Mouse (Mus musculus) limb, embryonic 10.5 days (tissue): Measurements from ENCODE around the gene Aars2. TPM values are rescaled to one million over a fixed set of nuclear protein-coding genes. Genes with fewer than 3 reads are reported as not detected.

ENCODE experiments used
- DNase-seq: peaks from one replicate; pipeline ENCODE4 v3.0.0-alpha.2; 2017; ENCODE audit warnings: low spot score
- H3K27ac ChIP-seq: fragments of 300-500 bp; sonication (generic); 2 replicates; pipeline ENCODE4 v1.5.1; 2016; ENCODE audit warnings: mild to moderate bottlenecking
- H3K27me3 ChIP-seq: fragments of 300-500 bp; sonication (generic); 2 replicates; pipeline ENCODE4 v1.6.1; 2016; ENCODE audit warnings: low read depth, mild to moderate bottlenecking; ENCODE audit not compliant: poor library complexity, severe bottlenecking
- H3K36me3 ChIP-seq: fragments of 300-500 bp; sonication (generic); 2 replicates; pipeline ENCODE4 v1.6.1; 2016; ENCODE audit warnings: mild to moderate bottlenecking, moderate library complexity
- H3K4me1 ChIP-seq: fragments of 300-500 bp; sonication (generic); 2 replicates; pipeline ENCODE4 v1.6.1; 2016
- H3K4me3 ChIP-seq: fragments of 300-500 bp; sonication (generic); 2 replicates; pipeline ENCODE4 v1.5.1; 2016; ENCODE audit warnings: mild to moderate bottlenecking, moderate library complexity
- H3K9me3 ChIP-seq: fragments of 300-500 bp; sonication (generic); replicated peaks from 2 replicates; pipeline ENCODE4 v1.6.1; 2016; ENCODE audit warnings: mild to moderate bottlenecking
- WGBS: fragments of 180-500 bp; shearing (Covaris S2); methylation state at CpG from one replicate; pipeline ENCODE4 v1.1.7; 2016; 5-methylcytosine and 5-hydroxymethylcytosine counted together
- polyA plus RNA-seq: library from polyadenylated mRNA; unstranded; fragments of >200 nt; fragmentation: Nextera tagmentation; extraction: Ambion mirVana; gene quantifications from 2 replicates; pipeline ENCODE4 v1.2.1, GENCODE M21; 2016

The Aars2 gene
- polyA plus RNA-seq, 1 experiment from 2014 or later: 32.2 TPM

DNA sequence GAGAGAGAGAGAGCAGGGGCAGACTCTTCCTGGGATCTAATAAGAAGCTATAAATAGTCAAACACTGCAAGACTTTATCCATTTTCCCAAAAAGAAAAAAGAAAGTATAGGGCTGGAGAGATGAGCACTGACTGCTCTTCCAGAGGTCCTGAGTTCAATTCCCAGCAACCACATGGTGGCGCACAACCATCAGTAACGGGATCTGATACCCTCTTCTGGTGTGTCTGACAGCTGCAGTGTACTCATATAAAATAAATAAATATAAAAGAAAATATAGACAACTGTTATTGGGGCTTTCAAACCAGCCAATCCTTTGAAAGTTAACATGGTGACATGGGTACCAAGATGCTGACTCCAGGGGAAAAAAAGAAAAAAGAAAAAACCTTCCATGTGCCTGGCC is 26.2 kb upstream of the Aars2 start:
- Histone ChIP-seq H3K27me3 (peaks cover 28% of the 10 kb centered on the region), H3K9me3 (no peaks in the 10 kb centered on the region), H3K36me3 (no peaks in the 10 kb centered on the region), H3K4me1 (0 out of 2 replicates have a peak, but pooled peaks cover 3% of the 10 kb centered on the region), H3K4me3 (no peak overlapping the region), H3K27ac (no peak overlapping the region)
- no peak for DNase-seq
- 24% methylated on average over 2 of the region's 2 CpGs for WGBS

DNA sequence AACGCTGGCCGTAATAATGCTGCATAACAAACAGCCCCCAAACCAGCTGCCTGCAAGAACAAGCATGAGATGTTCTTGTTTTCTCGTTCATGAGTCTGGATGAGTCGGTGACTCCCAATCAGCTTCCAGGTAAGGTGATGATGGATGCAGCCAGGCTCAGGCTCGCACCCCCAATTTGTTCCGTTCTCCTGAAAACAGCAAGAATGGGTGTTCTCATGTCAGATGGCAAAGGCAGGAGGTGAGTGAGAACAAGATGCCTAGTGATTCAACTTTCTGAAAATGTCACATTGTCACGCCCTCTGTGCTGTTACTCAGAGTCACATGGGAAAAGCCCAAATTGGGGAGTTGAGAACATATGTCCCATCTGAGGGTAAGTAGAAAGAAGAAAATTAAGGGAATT is 21.1 kb upstream of the Aars2 start:
- Histone ChIP-seq H3K27me3 (no peaks in the 10 kb centered on the region), H3K27ac (no peak overlapping the region), H3K9me3 (no peaks in the 10 kb centered on the region), H3K36me3 (no peaks in the 10 kb centered on the region), H3K4me1 (no peaks in the 10 kb centered on the region), H3K4me3 (no peak overlapping the region)
- 90% methylated on average over 7 of the region's 7 CpGs for WGBS
- no peak for DNase-seq

DNA sequence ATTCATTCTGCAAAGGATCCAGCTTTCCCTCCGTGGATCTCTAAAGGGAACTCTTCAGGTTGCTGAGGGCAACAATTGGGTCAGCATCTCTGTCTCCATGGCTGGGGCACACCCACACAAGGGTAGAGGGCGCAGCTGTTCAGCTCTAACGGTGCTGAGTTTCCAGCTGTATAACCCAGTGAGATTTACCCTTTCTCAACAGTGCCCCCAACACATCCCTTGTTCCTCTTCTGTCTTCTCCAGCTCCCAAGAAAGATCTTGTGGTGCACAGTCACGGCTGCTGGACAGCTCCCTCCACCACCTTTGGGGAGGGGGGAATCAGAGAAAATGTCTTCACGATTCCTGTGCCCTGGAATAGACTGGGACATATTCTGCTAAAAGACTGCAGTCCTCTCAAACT is 19.4 kb upstream of the Aars2 start:
- H3K27me3 ChIP-seq: no peaks in the 10 kb centered on the region
- DNase-seq: no peak

DNA sequence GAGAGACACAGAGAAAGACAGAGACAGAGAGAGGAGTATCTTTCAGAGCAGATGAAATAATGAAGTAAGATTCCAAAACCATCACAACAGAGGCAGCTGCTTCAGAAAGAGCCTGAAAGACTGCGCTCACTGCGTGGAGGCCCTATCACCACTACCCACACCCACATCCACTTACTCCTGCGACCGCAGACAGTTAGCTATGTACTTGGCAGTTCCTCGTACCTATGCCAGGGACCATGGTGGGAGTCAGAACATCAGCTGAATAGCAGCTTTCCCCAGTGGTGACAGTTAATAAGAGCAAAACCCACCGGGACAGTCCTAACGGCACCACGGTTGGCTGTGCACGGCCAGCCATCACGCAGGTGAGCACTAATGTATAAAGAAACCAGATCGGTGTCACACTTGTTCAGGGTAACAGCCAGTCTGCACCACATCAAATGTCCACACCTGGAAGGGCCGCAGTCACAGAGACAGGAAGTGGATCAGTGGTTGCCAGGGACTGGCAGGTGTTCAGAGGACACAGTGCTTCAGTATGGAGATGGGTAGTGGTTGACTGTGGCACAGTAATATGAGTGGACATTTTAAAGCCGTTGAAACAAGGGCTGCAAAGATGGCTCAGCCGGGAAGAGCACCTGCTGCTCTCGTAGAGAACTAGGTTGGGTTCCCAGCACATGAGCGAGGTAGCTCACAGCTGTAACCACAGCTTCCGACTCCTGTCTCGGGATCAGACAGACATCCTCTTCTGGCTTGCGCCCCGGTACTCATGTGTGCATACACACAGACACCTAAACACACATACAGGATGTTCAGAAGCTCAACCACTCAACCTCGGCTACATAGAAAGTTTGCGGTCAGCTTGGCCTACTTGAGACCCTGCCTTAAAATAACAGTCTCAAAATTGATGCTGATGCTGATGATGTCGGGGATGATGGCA is 18.1 kb upstream of the Aars2 start:
- no peaks in the 10 kb centered on the region for H3K36me3 ChIP-seq
- 89% methylated on average over 23 of the region's 23 CpGs for WGBS
- no peaks in the 10 kb centered on the region for H3K4me1 ChIP-seq
- no peak for DNase-seq
- H3K9me3 ChIP-seq: no peaks in the 10 kb centered on the region
- no peaks in the 10 kb centered on the region for H3K27me3 ChIP-seq
- no peak overlapping the region for H3K27ac ChIP-seq
- no peak overlapping the region for H3K4me3 ChIP-seq

More for the DNA sequence above, 19.4 kb upstream of the Aars2 start:
- no peaks in the 10 kb centered on the region for H3K36me3 ChIP-seq
- H3K9me3 ChIP-seq: no peaks in the 10 kb centered on the region
- no peak overlapping the region for H3K27ac ChIP-seq
- H3K4me1 ChIP-seq: no peaks in the 10 kb centered on the region
- 18% methylated on average over 5 of the region's 5 CpGs for WGBS
- H3K4me3 ChIP-seq: no peak overlapping the region

DNA sequence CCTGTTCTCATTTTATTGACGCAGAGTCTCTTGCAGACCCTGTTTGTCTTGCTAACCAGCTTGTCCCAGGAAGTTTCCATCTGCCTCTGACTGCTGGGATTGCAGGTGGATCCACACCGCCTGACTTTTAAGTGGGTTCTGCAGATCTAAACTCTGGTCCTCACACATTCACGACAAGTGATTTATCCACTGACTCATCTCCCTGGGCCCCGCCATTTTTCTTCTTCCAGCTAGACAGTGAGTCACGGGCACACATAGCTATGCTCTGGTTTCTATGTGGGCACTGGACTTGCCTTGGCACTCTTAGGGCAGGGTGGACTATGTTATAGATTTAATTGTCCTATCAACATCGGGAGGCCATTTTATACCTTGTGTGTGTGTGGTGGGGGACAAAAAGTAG is 16.9 kb upstream of the Aars2 start:
- no peak overlapping the region for H3K27ac ChIP-seq
- 87% methylated on average over 6 of the region's 6 CpGs for WGBS
- DNase-seq: no peak
- H3K9me3 ChIP-seq: no peaks in the 10 kb centered on the region
- H3K27me3 ChIP-seq: no peaks in the 10 kb centered on the region
- no peaks in the 10 kb centered on the region for H3K36me3 ChIP-seq
- H3K4me3 ChIP-seq: no peak overlapping the region
- no peaks in the 10 kb centered on the region for H3K4me1 ChIP-seq

DNA sequence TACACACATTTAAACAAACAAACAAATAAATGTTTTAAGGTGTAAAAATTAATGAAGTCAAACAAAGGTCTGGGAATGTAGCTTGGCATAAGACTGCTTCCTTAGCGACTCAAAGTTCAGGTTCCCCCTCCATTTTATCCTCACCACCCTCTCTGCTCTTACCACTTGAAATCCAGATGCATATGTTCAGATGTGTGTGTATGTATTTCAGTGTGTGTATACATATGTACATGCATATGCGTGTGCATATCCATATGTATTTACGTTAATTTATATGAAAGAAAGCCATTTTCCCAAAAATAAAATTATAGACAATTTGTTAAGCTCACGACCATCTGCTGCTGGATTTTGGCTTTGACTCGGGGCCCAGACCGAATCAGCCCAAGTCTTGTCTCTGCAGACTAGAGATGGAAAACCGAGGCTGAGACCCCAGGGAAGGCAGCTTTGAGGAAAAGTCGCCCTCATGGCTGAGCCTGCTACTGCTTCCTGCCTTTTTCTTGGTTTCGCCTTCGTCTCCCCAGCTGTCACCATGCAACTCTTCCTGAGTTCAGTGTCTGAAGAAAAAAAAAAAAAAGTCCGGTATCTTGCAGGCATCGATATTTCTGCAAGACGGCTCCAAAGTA is 16.0 kb upstream of the Aars2 start:
- H3K27me3 ChIP-seq: no peaks in the 10 kb centered on the region
- 82% methylated on average over 13 of the region's 13 CpGs for WGBS
- H3K4me3 ChIP-seq: no peak overlapping the region
- no peaks in the 10 kb centered on the region for H3K9me3 ChIP-seq
- H3K4me1 ChIP-seq: no peaks in the 10 kb centered on the region
- no peak for DNase-seq
- H3K27ac ChIP-seq: no peak overlapping the region
- H3K36me3 ChIP-seq: no peaks in the 10 kb centered on the region

DNA sequence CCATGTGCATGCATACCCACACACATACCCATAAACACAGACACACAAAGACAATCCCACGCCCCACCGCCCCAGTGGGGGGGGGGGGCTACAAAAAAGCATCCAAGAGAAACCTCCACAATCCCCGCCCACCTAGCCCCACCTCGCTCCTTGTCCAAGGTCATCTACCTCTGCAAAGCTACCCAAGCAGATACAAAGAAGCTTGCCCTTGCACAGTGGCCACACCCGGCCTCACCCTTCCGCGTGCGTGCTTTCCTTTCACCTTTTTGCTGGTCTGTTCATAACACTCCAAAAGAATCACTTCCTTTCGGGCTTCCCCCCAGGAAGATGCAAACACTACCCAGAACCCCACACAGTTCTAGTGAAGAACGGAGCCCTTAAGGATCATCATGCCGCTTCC is 11.2 kb upstream of the Aars2 start:
- Histone ChIP-seq H3K27ac (no peak overlapping the region), H3K9me3 (no peaks in the 10 kb centered on the region), H3K4me1 (no peaks in the 10 kb centered on the region), H3K27me3 (no peaks in the 10 kb centered on the region), H3K36me3 (no peaks in the 10 kb centered on the region), H3K4me3 (no peak overlapping the region)
- no peak for DNase-seq
- WGBS: 86% methylated on average over 11 of the region's 11 CpGs

DNA sequence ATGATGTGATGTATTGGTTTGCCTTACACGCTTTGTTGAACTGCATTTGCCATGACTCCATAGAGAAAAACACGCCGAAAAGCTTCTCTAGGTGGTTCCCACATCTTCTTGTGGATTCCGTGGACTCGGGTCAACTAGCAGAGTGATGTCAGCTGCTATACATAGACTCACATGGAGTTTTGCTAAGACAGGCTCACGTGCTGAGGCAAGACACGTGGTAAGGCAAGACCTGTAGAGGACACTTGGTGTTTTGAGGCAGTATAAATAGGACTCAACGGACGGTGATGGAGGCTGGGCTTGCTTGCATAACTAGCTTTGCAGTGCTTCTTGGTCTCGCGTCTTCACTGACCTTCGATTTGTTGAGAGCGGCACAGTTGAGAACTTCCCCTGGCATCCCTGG is 8.2 kb upstream of the Aars2 start:
- no peak overlapping the region for H3K4me3 ChIP-seq
- no peaks in the 10 kb centered on the region for H3K27me3 ChIP-seq
- WGBS: 87% methylated on average over 13 of the region's 13 CpGs
- DNase-seq: no peak
- no peaks in the 10 kb centered on the region for H3K9me3 ChIP-seq
- H3K4me1 ChIP-seq: no peaks in the 10 kb centered on the region
- no peaks in the 10 kb centered on the region for H3K36me3 ChIP-seq
- no peak overlapping the region for H3K27ac ChIP-seq

DNA sequence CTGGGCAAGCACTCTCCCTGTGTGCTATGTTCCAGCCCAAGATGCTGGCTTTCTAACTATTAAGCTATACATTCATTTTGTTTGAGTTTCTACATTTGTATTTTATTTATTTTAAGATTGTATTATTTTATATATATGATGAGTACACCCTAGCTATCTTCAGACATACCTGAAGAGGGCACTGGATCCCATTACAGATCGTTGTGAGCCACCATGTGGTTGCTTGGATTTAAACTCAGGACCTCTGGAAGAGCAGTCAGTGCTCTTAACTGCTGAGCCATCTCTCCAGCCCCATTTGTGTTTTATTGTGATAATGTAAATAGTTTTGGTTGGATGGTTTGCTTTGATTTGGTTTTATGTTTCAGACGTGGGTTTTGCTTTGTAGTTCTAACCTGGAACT is 7.1 kb upstream of the Aars2 start:
- Histone ChIP-seq H3K4me3 (no peak overlapping the region), H3K27me3 (no peaks in the 10 kb centered on the region), H3K27ac (no peak overlapping the region), H3K36me3 (no peaks in the 10 kb centered on the region), H3K4me1 (no peaks in the 10 kb centered on the region), H3K9me3 (no peaks in the 10 kb centered on the region)
- no peak for DNase-seq
- 43% methylated on average over 2 of the region's 2 CpGs for WGBS

DNA sequence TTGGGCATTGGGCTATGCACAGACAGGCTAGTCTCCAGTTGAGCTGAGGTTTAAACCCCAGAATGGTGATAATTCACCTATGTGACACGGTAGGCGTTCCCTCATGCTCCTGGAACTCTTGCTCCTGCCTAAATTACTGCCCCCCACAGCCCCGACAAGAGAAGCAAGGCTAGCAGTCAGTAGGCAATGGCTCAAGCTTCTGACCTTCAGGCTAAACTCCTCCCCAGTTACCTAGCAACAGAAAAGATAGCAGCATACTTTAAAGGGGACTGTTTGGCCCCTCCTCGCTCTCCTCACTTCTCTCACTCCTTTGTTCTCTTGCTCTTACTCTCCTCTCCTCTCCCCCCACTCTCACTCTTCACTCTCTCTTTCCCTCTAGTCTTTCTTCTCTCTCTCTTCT is 5.7 kb upstream of the Aars2 start:
- H3K27me3 ChIP-seq: no peaks in the 10 kb centered on the region
- 43% methylated on average over 4 of the region's 4 CpGs for WGBS
- peaks cover under 1% of the 10 kb centered on the region; the same call in 1 of the 2 replicates for H3K4me1 ChIP-seq
- no peak overlapping the region for H3K4me3 ChIP-seq
- no peak for DNase-seq
- H3K27ac ChIP-seq: no peak overlapping the region
- no peaks in the 10 kb centered on the region for H3K36me3 ChIP-seq
- no peaks in the 10 kb centered on the region for H3K9me3 ChIP-seq

DNA sequence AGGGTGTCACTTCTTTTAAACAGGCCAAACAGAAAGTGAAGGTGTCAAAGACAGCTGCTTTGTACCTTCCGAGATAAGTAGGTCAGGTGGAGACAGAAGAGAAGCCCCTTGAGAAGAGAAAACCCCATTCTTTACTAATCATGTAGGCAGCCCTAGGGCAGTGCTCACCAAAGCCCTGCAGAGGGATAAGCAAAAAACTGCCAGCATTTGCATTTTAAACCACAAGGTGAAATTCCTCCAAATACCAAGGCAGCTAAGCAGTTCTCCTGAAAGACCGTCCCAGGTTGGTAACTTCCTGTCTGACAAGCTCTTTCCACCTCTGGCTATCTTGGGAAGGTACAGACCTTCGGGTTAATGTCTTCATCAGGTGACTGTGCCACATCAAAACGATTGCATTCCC is 4.3 kb upstream of the Aars2 start:
- no peaks in the 10 kb centered on the region for H3K27me3 ChIP-seq
- no peak overlapping the region for H3K4me3 ChIP-seq
- WGBS: 67% methylated on average over 4 of the region's 4 CpGs
- no peaks in the 10 kb centered on the region for H3K9me3 ChIP-seq
- peaks cover 12% of the 10 kb centered on the region for H3K4me1 ChIP-seq
- no peak overlapping the region for H3K27ac ChIP-seq
- DNase-seq: no peak
- no peaks in the 10 kb centered on the region for H3K36me3 ChIP-seq

DNA sequence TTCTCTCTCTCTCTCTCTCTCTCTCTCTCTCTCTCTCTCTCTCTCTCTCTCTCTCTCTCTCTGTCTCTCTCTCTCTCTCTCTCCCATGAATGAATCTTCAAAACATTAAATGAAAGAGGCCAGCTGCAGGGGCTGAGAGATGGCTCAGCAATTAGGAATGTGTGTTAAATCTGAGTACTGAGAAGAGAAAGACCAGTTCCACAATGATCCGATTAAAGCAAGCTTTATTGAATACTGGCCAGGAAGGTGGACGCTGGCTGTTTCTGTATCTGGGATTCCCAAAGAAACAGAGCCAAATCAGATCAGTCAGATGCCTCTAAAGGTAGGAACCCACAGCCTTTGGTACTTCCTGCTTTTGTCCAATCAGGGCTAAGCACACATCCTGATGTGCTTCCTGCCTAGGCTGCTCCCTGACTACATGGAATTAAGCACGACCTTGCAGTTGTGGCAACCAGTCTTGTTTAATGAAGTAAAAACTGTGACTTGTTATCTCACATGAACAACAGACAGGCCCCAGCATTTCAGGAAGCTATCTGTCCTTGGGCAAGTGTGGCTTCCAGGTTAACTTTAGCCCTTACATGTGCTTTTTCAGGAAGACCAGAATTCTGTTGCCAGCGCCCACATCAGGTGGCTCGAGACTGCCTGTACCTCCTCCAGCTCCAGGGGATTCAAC is 3.2 kb upstream of the Aars2 start:
- Histone ChIP-seq H3K9me3 (no peaks in the 10 kb centered on the region), H3K4me3 (no peak overlapping the region), H3K36me3 (peaks cover 2% of the 10 kb centered on the region), H3K27me3 (no peaks in the 10 kb centered on the region), H3K27ac (no peak overlapping the region), H3K4me1 (peaks cover 15% of the 10 kb centered on the region)
- 70% methylated on average over 5 of the region's 5 CpGs for WGBS
- DNase-seq: no peak

DNA sequence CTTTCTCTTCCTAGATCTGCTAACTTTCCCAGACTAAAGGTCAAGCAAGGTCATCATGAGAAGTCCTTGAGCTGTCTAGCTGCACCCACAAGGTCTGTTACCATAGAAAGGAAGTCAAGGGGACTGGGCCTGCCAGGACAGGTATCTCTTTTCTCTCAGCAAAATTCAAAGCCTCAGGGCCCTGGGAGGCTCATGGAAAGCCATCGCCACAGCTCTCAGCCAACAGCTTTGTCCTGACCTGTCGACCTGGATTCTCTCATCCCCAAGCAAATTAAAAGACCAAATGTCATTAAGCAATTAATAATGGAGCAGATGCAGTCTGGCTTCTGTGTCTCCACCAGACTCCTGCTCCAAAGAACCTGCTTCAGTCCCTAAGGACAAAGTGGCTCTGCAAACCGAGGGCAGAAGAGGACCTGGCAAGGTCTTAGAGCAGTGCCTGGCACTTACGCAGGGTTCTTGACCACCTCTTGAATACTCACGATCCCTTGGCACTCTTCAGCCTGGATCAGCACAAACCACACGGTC is 638 bp upstream of the Aars2 start:
- no peak overlapping the region for H3K4me3 ChIP-seq
- H3K36me3 ChIP-seq: peaks cover 26% of the 10 kb centered on the region
- peaks cover 15% of the 10 kb centered on the region for H3K4me1 ChIP-seq
- no peak for DNase-seq
- H3K27me3 ChIP-seq: no peaks in the 10 kb centered on the region
- H3K9me3 ChIP-seq: no peaks in the 10 kb centered on the region
- WGBS: 73% methylated on average over 6 of the region's 6 CpGs
- no peak overlapping the region for H3K27ac ChIP-seq
